Mouse (Mus musculus) hindbrain, embryonic 12.5 days (tissue): ENCODE results near the gene Limk2. TPM values are rescaled to one million over a fixed set of nuclear protein-coding genes. Genes with fewer than 3 reads are reported as not detected.

Experiments
- ATAC-seq: fragments of 200-750 bp; cut with Nextera tagmentation; 2 replicates; pipeline ENCODE4 v1.8.0; 2017; ENCODE audit warnings: moderate TSS enrichment; ENCODE audit not compliant: low FRiP score
- H3K27ac ChIP-seq: fragments of 300-500 bp; sonication (generic); 2 replicates; pipeline ENCODE4 v1.5.1; 2016; ENCODE audit warnings: mild to moderate bottlenecking
- H3K27me3 ChIP-seq: fragments of 300-500 bp; sonication (generic); 2 replicates; pipeline ENCODE4 v1.6.1; 2016; ENCODE audit warnings: mild to moderate bottlenecking
- H3K36me3 ChIP-seq: fragments of 300-500 bp; sonication (generic); 2 replicates; pipeline ENCODE4 v1.6.1; 2016; ENCODE audit warnings: mild to moderate bottlenecking
- H3K4me1 ChIP-seq: fragments of 300-500 bp; sonication (generic); 2 replicates; pipeline ENCODE4 v1.6.1; 2016
- H3K4me2 ChIP-seq: fragments of 300-500 bp; sonication (generic); replicated peaks from 2 replicates; pipeline ENCODE4 v1.6.1; 2016; ENCODE audit warnings: mild to moderate bottlenecking
- H3K4me3 ChIP-seq: fragments of 300-500 bp; sonication (generic); 2 replicates; pipeline ENCODE4 v1.5.1; 2016; ENCODE audit warnings: mild to moderate bottlenecking
- H3K9ac ChIP-seq: fragments of 300-500 bp; sonication (generic); 2 replicates; pipeline ENCODE4 v1.6.1; 2016; ENCODE audit warnings: mild to moderate bottlenecking, moderate library complexity
- H3K9me3 ChIP-seq: fragments of 300-500 bp; sonication (generic); replicated peaks from 2 replicates; pipeline ENCODE4 v1.6.1; 2016; ENCODE audit warnings: mild to moderate bottlenecking
- WGBS: fragments of 180-500 bp; shearing (Covaris S2); methylation state at CpG from one replicate; pipeline ENCODE4 v1.1.7; 2016; 5-methylcytosine and 5-hydroxymethylcytosine counted together
- polyA plus RNA-seq: library from polyadenylated mRNA; unstranded; fragments of >200 nt; fragmentation: Nextera tagmentation; extraction: Ambion mirVana; gene quantifications from 2 replicates; pipeline ENCODE4 v1.2.1, GENCODE M21; 2016

Limk2 gene
- polyA plus RNA-seq, 1 experiment from 2014 or later = 114 TPM

GRCm38 (mm10) chr11:3386941-3387368 is 22.0 kb downstream of the Limk2 start:
- 0 out of 2 replicates have a peak, but pooled peaks cover 7% of the 10 kb centered on the region for H3K36me3 ChIP-seq
- ATAC-seq = peak; percentile 69

GRCm38 (mm10) chr11:3382602-3383594 is 26.1 kb downstream of the Limk2 start:
- Histone ChIP-seq H3K4me3 (no peak overlapping the region), H3K4me1 (0 out of 2 replicates have a peak, but pooled peaks cover 3% of the 10 kb centered on the region), H3K4me2 (no peak overlapping the region), H3K9ac (no peak overlapping the region), H3K36me3 (0 out of 2 replicates have a peak, but pooled peaks cover 9% of the 10 kb centered on the region), H3K27ac (no peak overlapping the region), H3K9me3 (no peaks in the 10 kb centered on the region), H3K27me3 (no peaks in the 10 kb centered on the region)
- WGBS = 69% methylated on average over 5 of the region's 5 CpGs
- no peak for ATAC-seq

More at GRCm38 (mm10) chr11:3386941-3387368, 22.0 kb downstream of the Limk2 start:
- Histone ChIP-seq H3K27me3 (no peaks in the 10 kb centered on the region), H3K4me2 (no peak overlapping the region), H3K4me3 (no peak overlapping the region), H3K27ac (no peak overlapping the region), H3K9me3 (0 out of 2 replicates have a peak, but pooled peaks cover 3% of the 10 kb centered on the region), H3K4me1 (0 out of 2 replicates have a peak, but pooled peaks cover 3% of the 10 kb centered on the region), H3K9ac (no peak overlapping the region; the same call in 1 of the 2 replicates)
- 25% methylated on average over 4 of the region's 4 CpGs for WGBS

- no peaks in the 10 kb centered on the region for H3K27me3 ChIP-seq
- no peak for ATAC-seq
- 93% methylated on average over 6 of the region's 6 CpGs for WGBS
- no peak overlapping the region for H3K4me2 ChIP-seq
- H3K9ac ChIP-seq = no peak overlapping the region
- 0 out of 2 replicates have a peak, but pooled peaks cover 3% of the 10 kb centered on the region for H3K4me1 ChIP-seq
- no peaks in the 10 kb centered on the region for H3K9me3 ChIP-seq
- 0 out of 2 replicates have a peak, but pooled peaks cover 9% of the 10 kb centered on the region for H3K36me3 ChIP-seq
- no peak overlapping the region for H3K27ac ChIP-seq
- no peak overlapping the region for H3K4me3 ChIP-seq
These were observed 27.7 kb downstream of the Limk2 start for GRCm38 (mm10) chr11:3381148-3381814.

GRCm38 (mm10) chr11:3379427-3379826 is 29.6 kb downstream of the Limk2 start:
- Histone ChIP-seq H3K9me3 (no peaks in the 10 kb centered on the region), H3K27me3 (no peaks in the 10 kb centered on the region), H3K36me3 (0 out of 2 replicates have a peak, but pooled peaks cover 9% of the 10 kb centered on the region), H3K4me3 (no peak overlapping the region), H3K4me2 (no peak overlapping the region), H3K4me1 (peaks cover 7% of the 10 kb centered on the region), H3K27ac (no peak overlapping the region), H3K9ac (no peak overlapping the region)
- 96% methylated on average over 4 of the region's 4 CpGs for WGBS
- no peak for ATAC-seq

- ATAC-seq = no peak
- Histone ChIP-seq H3K9me3 (no peaks in the 10 kb centered on the region), H3K4me3 (no peak overlapping the region), H3K9ac (no peak overlapping the region), H3K4me2 (peak overlapping the region; percentile 21; the same call in 1 of the 2 replicates), H3K27ac (0 out of 2 replicates have a peak overlapping the region, but pooled peaks have one; percentile 64), H3K36me3 (no peaks in the 10 kb centered on the region), H3K4me1 (peaks cover 32% of the 10 kb centered on the region), H3K27me3 (no peaks in the 10 kb centered on the region)
- 68% methylated on average over 12 of the region's 12 CpGs for WGBS
These were observed 34.2 kb downstream of the Limk2 start for GRCm38 (mm10) chr11:3374741-3375140.

GRCm38 (mm10) chr11:3374293-3374645 is 34.7 kb downstream of the Limk2 start:
- no peaks in the 10 kb centered on the region for H3K36me3 ChIP-seq
- no peak overlapping the region for H3K4me3 ChIP-seq
- ATAC-seq = no peak
- peak overlapping the region; percentile 21; the same call in 1 of the 2 replicates for H3K4me2 ChIP-seq
- WGBS = 17% methylated on average over 7 of the region's 7 CpGs
- H3K4me1 ChIP-seq = peaks cover 37% of the 10 kb centered on the region
- H3K9ac ChIP-seq = no peak overlapping the region
- no peaks in the 10 kb centered on the region for H3K27me3 ChIP-seq
- H3K27ac ChIP-seq = peak overlapping the region; percentile 64
- H3K9me3 ChIP-seq = no peaks in the 10 kb centered on the region

- no peaks in the 10 kb centered on the region for H3K27me3 ChIP-seq
- no peak for ATAC-seq
- H3K4me1 ChIP-seq = peaks cover 42% of the 10 kb centered on the region
- no peak overlapping the region for H3K4me3 ChIP-seq
- H3K27ac ChIP-seq = peak overlapping the region; percentile 64
- no peaks in the 10 kb centered on the region for H3K9me3 ChIP-seq
- peak overlapping the region; percentile 21; the same call in 1 of the 2 replicates for H3K4me2 ChIP-seq
- no peak overlapping the region for H3K9ac ChIP-seq
- 48% methylated on average over 7 of the region's 7 CpGs for WGBS
- H3K36me3 ChIP-seq = no peaks in the 10 kb centered on the region
These were observed 35.2 kb downstream of the Limk2 start for GRCm38 (mm10) chr11:3373591-3374292.

- Histone ChIP-seq H3K9ac (peak overlapping the region; percentile 84), H3K4me1 (peaks cover 48% of the 10 kb centered on the region), H3K27ac (peak overlapping the region; percentile 94), H3K27me3 (no peaks in the 10 kb centered on the region), H3K36me3 (no peaks in the 10 kb centered on the region), H3K4me3 (peak overlapping the region; percentile 64), H3K9me3 (no peaks in the 10 kb centered on the region), H3K4me2 (peak overlapping the region; percentile 74)
- peak; percentile 59; the same call in 1 of the 2 replicates for ATAC-seq
- 21% methylated on average over 7 of the region's 7 CpGs for WGBS
These were observed 37.2 kb downstream of the Limk2 start for GRCm38 (mm10) chr11:3371599-3372295.

- Histone ChIP-seq H3K4me3 (peak overlapping the region; percentile 64), H3K27ac (peak overlapping the region; percentile 94)
- whole genome bisulfite sequencing = 4% methylated on average over 27 of the region's 27 CpGs
These were observed 37.9 kb downstream of the Limk2 start for GRCm38 (mm10) chr11:3370928-3371598.

GRCm38 (mm10) chr11:3370162-3370561 is 38.8 kb downstream of the Limk2 start:
- Histone ChIP-seq H3K4me2 (peak overlapping the region; percentile 74), H3K9ac (peak overlapping the region; percentile 84), H3K4me3 (peak overlapping the region; percentile 64), H3K27me3 (no peaks in the 10 kb centered on the region), H3K9me3 (no peaks in the 10 kb centered on the region), H3K27ac (no peak overlapping the region), H3K4me1 (peaks cover 51% of the 10 kb centered on the region), H3K36me3 (no peaks in the 10 kb centered on the region)
- 70% methylated on average over 2 of the region's 2 CpGs for WGBS
- no peak for ATAC-seq

More at GRCm38 (mm10) chr11:3370928-3371598, 37.9 kb downstream of the Limk2 start:
- Histone ChIP-seq H3K27me3 (no peaks in the 10 kb centered on the region), H3K36me3 (no peaks in the 10 kb centered on the region), H3K9me3 (no peaks in the 10 kb centered on the region), H3K4me1 (peaks cover 48% of the 10 kb centered on the region), H3K4me2 (peak overlapping the region; percentile 74), H3K9ac (peak overlapping the region; percentile 84)
- ATAC-seq = peak; percentile 97
